Mouse (Mus musculus) ES-E14 (cell line): ENCODE data around the gene Sec23a. TPM values are rescaled to one million over a fixed set of nuclear protein-coding genes. Genes with fewer than 3 reads are reported as not detected.

Experiments used
- DNase-seq: peaks from one replicate; pipeline ENCODE4 v3.0.0-alpha.2; 2013; ENCODE audit warnings: low read depth, low spot score
- H3K27ac ChIP-seq: 2 replicates; pipeline ENCODE4 v1.5.1; 2012; ENCODE audit warnings: low read depth, mild to moderate bottlenecking, low read length, moderate library complexity, mixed read lengths; ENCODE audit not compliant: poor library complexity, insufficient read depth, severe bottlenecking
- H3K36me3 ChIP-seq: 2 replicates; pipeline ENCODE4 v1.6.1; 2012; ENCODE audit warnings: mild to moderate bottlenecking, low read length, moderate library complexity, mixed read lengths; ENCODE audit not compliant: control insufficient read depth, poor library complexity, insufficient read depth, severe bottlenecking
- H3K4me1 ChIP-seq, 2 experiments: fragments of 150-350 bp in 1 of 2; sonication (generic) in 1 of 2; 2 replicates each; pipeline ENCODE4 v1.6.1; 2012; ENCODE audit warnings: low read length in 2 of 2, mild to moderate bottlenecking in 1 of 2, mixed read lengths in 1 of 2; ENCODE audit not compliant: control insufficient read depth in 2 of 2, insufficient read depth in 2 of 2, poor library complexity in 1 of 2
- H3K4me3 ChIP-seq, 2 experiments: fragments of 150-350 bp in 1 of 2; sonication (generic) in 1 of 2; 2 replicates each; pipeline ENCODE4 v1.5.1; 2012; ENCODE audit warnings: low read length in 2 of 2, low read depth in 1 of 2, mild to moderate bottlenecking in 1 of 2, mixed read lengths in 1 of 2; ENCODE audit not compliant: insufficient read depth in 1 of 2, poor library complexity in 1 of 2, severe bottlenecking in 1 of 2
- H3K9ac ChIP-seq: 2 replicates; pipeline ENCODE4 v1.6.1; 2012; ENCODE audit warnings: low read depth, mild to moderate bottlenecking, low read length, mixed read lengths; ENCODE audit not compliant: poor library complexity, insufficient read depth, severe bottlenecking
- H3K9me3 ChIP-seq: fragments of 150-350 bp; sonication (generic); 2 replicates; pipeline ENCODE4 v1.6.1; 2012; ENCODE audit warnings: low read depth, mild to moderate bottlenecking, low read length; ENCODE audit not compliant: control insufficient read depth, insufficient read depth
- CHD2 ChIP-seq: IDR thresholded peaks from 2 replicates; pipeline ENCODE4 v1.6.1; 2014; ENCODE audit warnings: mild to moderate bottlenecking, low read depth, low read length, inconsistent platforms
- HCFC1 ChIP-seq: IDR thresholded peaks from 2 replicates; pipeline ENCODE4 v1.6.1; 2012; ENCODE audit warnings: low read length, inconsistent platforms, borderline replicate concordance; ENCODE audit not compliant: insufficient read depth
- MAFK ChIP-seq: IDR thresholded peaks from 2 replicates; pipeline ENCODE4 v1.6.1; 2014; ENCODE audit warnings: mild to moderate bottlenecking, low read depth, low read length, inconsistent platforms; ENCODE audit not compliant: insufficient read depth
- ZC3H11A ChIP-seq: IDR thresholded peaks from 2 replicates; pipeline ENCODE4 v1.6.1; 2012; ENCODE audit warnings: low read depth, mild to moderate bottlenecking, inconsistent platforms, low read length, borderline replicate concordance
- ZNF384 ChIP-seq: IDR thresholded peaks from 2 replicates; pipeline ENCODE4 v1.6.1; 2012; ENCODE audit warnings: low read depth, low read length, inconsistent platforms
- in situ Hi-C, 2 experiments: fragments of 600-800 bp; cut with MboI; formaldehyde crosslinking; loops; one replicate each; pipeline ENCODE4 v1.15.1; 2025; ENCODE audit warnings: low sequenced_read_pairs in 2 of 2, inconsistent platforms in 1 of 2; ENCODE audit not compliant: unreplicated experiment in 2 of 2
- total RNA-seq: library from RNA; depleted of rRNA; stranded (reverse); fragments of 300-350 nt; gene quantifications from 2 replicates; pipeline ENCODE4 v1.2.3, GENCODE M21; 2012

The Sec23a gene
- total RNA-seq, 1 experiment = 37.7 TPM

- peaks cover 8% of the 10 kb centered on the region for H3K36me3 ChIP-seq
- no peak for DNase-seq
- in situ Hi-C loops = no loop called here
Measured at GRCm38 (mm10) chr12:59012710-59013091, 884 bp upstream of the Sec23a start.

GRCm38 (mm10) chr12:59011275-59011843, 458 bp downstream of the Sec23a start:
- Histone ChIP-seq H3K9ac (peak overlapping the region; percentile 78), H3K4me3 (peak overlapping the region; percentile 76 to 99), H3K27ac (no peak overlapping the region), H3K9me3 (no peaks in the 10 kb centered on the region), H3K4me1 (0 out of 4 replicates have a peak, but pooled peaks cover 0 to 3% of the 10 kb centered on the region in 2 experiments), H3K36me3 (peaks cover 4% of the 10 kb centered on the region; the same call in 1 of the 2 replicates)
- DNase-seq = peak; percentile 17
- in situ Hi-C loops = no loop called here
- no peak for TF ChIP-seq MAFK
- TF ChIP-seq CHD2 = no peak
- TF ChIP-seq ZC3H11A = no peak
- TF ChIP-seq ZNF384 = no peak
- TF ChIP-seq HCFC1 = no peak

More at GRCm38 (mm10) chr12:59012710-59013091, 884 bp upstream of the Sec23a start:
- no peak overlapping the region; the same call in 1 of the 2 replicates for H3K27ac ChIP-seq
- peak overlapping the region; percentile 54 to 96 for H3K4me3 ChIP-seq
- H3K9me3 ChIP-seq = no peaks in the 10 kb centered on the region
- 0 out of 4 replicates have a peak, but pooled peaks cover 0 to 3% of the 10 kb centered on the region in 2 experiments for H3K4me1 ChIP-seq
- H3K9ac ChIP-seq = peak overlapping the region; percentile 48; the same call in 1 of the 2 replicates
- TF ChIP-seq MAFK (no peak), ZNF384 (peak; percentile 88)

DNA sequence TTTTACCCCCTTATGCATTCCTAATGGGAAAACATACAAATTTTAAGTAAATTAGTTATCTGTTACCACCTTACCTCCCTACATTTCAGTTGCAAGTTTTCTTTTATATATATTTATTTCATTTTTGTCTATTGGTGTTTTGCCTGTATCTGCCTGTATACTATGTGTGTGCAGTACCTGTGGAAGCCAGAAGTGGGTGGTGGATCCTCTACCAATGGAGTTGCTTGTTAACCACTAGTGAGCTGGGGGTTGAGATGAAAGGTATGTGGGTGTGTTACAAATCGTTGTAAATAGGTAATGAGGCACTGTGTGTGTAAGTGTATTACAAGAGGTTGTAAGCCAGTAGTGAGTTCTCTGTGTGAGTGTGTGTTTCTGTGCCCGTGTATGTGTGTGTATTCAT, 1.3 kb downstream of the Sec23a start:
- Histone ChIP-seq H3K9ac (no peak overlapping the region), H3K9me3 (no peaks in the 10 kb centered on the region), H3K4me3 (no peak overlapping the region), H3K4me1 (0 out of 4 replicates have a peak, but pooled peaks cover 0 to 3% of the 10 kb centered on the region in 2 experiments), H3K36me3 (peaks cover 2% of the 10 kb centered on the region; the same call in 1 of the 2 replicates), H3K27ac (no peak overlapping the region)
- DNase-seq = no peak
- in situ Hi-C loops = no loop called here
- no peak for TF ChIP-seq CHD2
- no peak for TF ChIP-seq ZNF384
- TF ChIP-seq HCFC1 = no peak
- no peak for TF ChIP-seq MAFK
- no peak for TF ChIP-seq ZC3H11A

DNA sequence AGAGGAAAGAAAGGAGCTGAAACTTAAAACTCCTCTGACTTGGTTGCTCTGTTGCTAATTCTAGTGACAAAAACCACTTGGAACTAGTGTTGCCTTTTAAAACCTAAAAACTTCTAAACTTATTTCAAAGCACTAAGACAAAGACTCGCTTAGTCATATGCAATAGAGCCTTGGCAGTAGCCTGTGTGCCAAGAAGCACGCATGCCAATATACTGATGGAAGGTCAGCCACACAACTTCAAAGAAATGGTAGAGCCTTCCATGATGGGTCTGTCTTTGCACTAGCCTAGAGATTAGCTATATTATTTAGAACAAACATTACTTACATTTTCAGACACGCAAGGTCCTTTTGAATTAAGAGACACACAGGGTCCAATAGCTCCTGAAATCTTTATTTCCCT, 26.1 kb downstream of the Sec23a start:
- TF ChIP-seq CHD2 = no peak
- no peak for TF ChIP-seq MAFK
- no peak for TF ChIP-seq HCFC1
- TF ChIP-seq ZNF384 = no peak
- no peak for TF ChIP-seq ZC3H11A
- no peak overlapping the region for H3K4me3 ChIP-seq
- peaks cover 0 to 2% of the 10 kb centered on the region in 2 experiments; a peak in 1 of 4 replicates for H3K4me1 ChIP-seq
- no peak overlapping the region for H3K27ac ChIP-seq
- H3K9ac ChIP-seq = no peak overlapping the region
- H3K9me3 ChIP-seq = no peaks in the 10 kb centered on the region
- in situ Hi-C loops = no loop called here
- DNase-seq = no peak
- H3K36me3 ChIP-seq = no peaks in the 10 kb centered on the region; the same call in 1 of the 2 replicates
